Mouse (Mus musculus): ENCODE data around the gene Hdgfl2. TPM values are rescaled to one million over a fixed set of nuclear protein-coding genes. Genes with fewer than 3 reads are reported as not detected.
"Not testable (repeated sequence)": the region's sequence is repeated elsewhere in the genome, so short reads cannot be mapped to it uniquely, and the experiment has no call there.

Hdgfl2 gene
- total and polyA plus RNA-seq, 3 experiments = 35.3 to 93.6 (median 68.9) TPM

DNA sequence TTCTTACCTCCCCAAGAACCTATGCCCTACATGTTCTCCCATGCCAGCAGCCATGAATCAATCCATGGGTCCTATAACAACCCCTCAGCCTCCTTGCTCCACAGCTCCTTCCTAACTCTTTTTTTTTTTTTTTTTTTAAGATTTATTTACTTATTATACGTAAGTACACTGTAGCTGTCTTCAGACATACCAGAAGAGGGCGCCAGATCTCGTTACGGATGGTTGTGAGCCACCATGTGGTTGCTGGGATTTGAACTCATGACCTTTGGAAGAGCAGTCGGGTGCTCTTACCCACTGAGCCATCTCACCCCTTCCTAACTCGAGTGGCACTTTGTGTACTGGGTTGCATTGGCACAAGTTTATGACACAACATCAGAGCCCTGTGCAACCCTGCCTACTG lies 13.7 kb upstream of the Hdgfl2 start:
- dilution Hi-C loops (cut with MboI; ENCODE audit: extremely low pct_ligation_motif_present, extremely low pct_unique_long_range_greater_than_20kb, low sequenced_read_pairs); H3K27ac ChIP-seq (ENCODE audit: insufficient read depth, low read depth); H3K4me3 ChIP-seq (replicated peaks in 1 of 3; ENCODE audit: low read depth in 2 of 3, low read length in 2 of 3, poor library complexity in 1 of 3); H3K4me1 ChIP-seq (ENCODE audit: control insufficient read depth in 1 of 2, insufficient read depth in 2 of 2); H3K9ac ChIP-seq (ENCODE audit: insufficient read depth, low read depth); H3K27me3 ChIP-seq (replicated peaks); DNase-seq (ENCODE audit: extremely low read depth); in situ Hi-C loops (cut with MboI; ENCODE audit: low pct_ligation_motif_present, low pct_unique_long_range_greater_than_20kb, low sequenced_read_pairs); H3K79me2 ChIP-seq (replicated peaks; ENCODE audit: control insufficient read depth, extremely low read depth, insufficient read depth, poor library complexity, severe bottlenecking); H3K4me2 ChIP-seq (ENCODE audit: insufficient read depth, low read depth, poor library complexity, severe bottlenecking); H3K9me3 ChIP-seq (replicated peaks; ENCODE audit: low read length): not testable (repeated sequence)
- H3K36me3 ChIP-seq (replicated peaks in 1 of 2; ENCODE audit: control insufficient read depth in 1 of 2, insufficient read depth in 1 of 2, low read length in 1 of 2) = peaks cover 93 to 97% of the 10 kb centered on the region in 2 experiments
- 0 out of 4 replicates have a peak, but pooled peaks of 1 of the 2 experiments have one; percentile 14 for TF ChIP-seq CTCF (conservative IDR thresholded peaks at IDR 0.05 in 1 of 2, IDR thresholded peaks at IDR 0.05 in 1 of 2; ENCODE audit: low read depth in 2 of 2, low read length in 2 of 2)

DNA sequence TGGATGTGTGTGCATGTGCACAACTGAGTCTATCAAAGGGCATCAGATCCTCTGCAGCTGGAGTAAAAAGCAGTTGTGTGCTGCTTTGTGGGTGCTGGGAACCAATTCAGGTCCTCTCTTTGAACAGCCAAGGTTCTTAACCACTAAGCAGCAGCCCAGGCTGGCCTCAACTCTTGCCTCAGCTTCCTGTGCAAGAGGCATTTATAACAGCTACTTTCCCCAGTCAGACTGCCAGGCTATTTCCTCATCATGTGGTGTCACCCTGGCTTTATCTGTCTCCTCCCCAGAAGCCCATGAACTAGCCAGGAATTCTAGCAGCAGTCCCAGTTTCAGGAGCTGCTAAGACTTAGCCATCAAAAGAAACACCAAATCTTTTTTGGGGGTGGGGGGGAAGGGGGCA lies 13.0 kb upstream of the Hdgfl2 start:
- Histone ChIP-seq H3K4me3 (replicated peaks in 1 of 3; ENCODE audit: low read depth in 2 of 3, low read length in 2 of 3, poor library complexity in 1 of 3) (no peak overlapping the region), H3K79me2 (replicated peaks; ENCODE audit: control insufficient read depth, extremely low read depth, insufficient read depth, poor library complexity, severe bottlenecking) (no peaks in the 10 kb centered on the region), H3K27me3 (replicated peaks) (no peaks in the 10 kb centered on the region), H3K9me3 (replicated peaks; ENCODE audit: low read length) (no peaks in the 10 kb centered on the region), H3K36me3 (replicated peaks in 1 of 2; ENCODE audit: control insufficient read depth in 1 of 2, insufficient read depth in 1 of 2, low read length in 1 of 2) (peaks cover 94 to 97% of the 10 kb centered on the region in 2 experiments), H3K4me1 (ENCODE audit: control insufficient read depth in 1 of 2, insufficient read depth in 2 of 2) (peaks cover 2 to 13% of the 10 kb centered on the region in 2 experiments; a peak in 2 of 4 replicates), H3K4me2 (ENCODE audit: insufficient read depth, low read depth, poor library complexity, severe bottlenecking) (no peak overlapping the region), H3K9ac (ENCODE audit: insufficient read depth, low read depth) (no peak overlapping the region), H3K27ac (ENCODE audit: insufficient read depth, low read depth) (no peak overlapping the region)
- DNase-seq (ENCODE audit: extremely low read depth) = no peak
- TF ChIP-seq KAT2A (IDR thresholded peaks at IDR 0.05; ENCODE audit: insufficient replicate concordance, low read length) = no peak
- no peak for TF ChIP-seq NELFE (IDR thresholded peaks at IDR 0.05; ENCODE audit: low read depth, low read length)
- TF ChIP-seq MXI1 (IDR thresholded peaks at IDR 0.05; ENCODE audit: low read depth, low read length) = no peak
- no peak for TF ChIP-seq CHD2 (IDR thresholded peaks at IDR 0.05; ENCODE audit: low read length)
- no peak for TF ChIP-seq ETS1 (conservative IDR thresholded peaks at IDR 0.05; ENCODE audit: low read depth, low read length)
- no peak for TF ChIP-seq ZKSCAN1 (IDR thresholded peaks at IDR 0.05; ENCODE audit: borderline replicate concordance, low read depth, low read length)
- TF ChIP-seq JUND (conservative IDR thresholded peaks at IDR 0.05; ENCODE audit: low read depth, low read length) = no peak
- no peak for TF ChIP-seq HCFC1 (IDR thresholded peaks at IDR 0.05; ENCODE audit: low read depth, low read length)
- TF ChIP-seq USF2 (conservative IDR thresholded peaks at IDR 0.05; ENCODE audit: low read depth, low read length) = no peak
- TF ChIP-seq ZNF384 (IDR thresholded peaks at IDR 0.05; ENCODE audit: low read depth, low read length) = no peak
- TF ChIP-seq NRF1 (IDR thresholded peaks at IDR 0.05; ENCODE audit: low read depth, low read length) = no peak
- TF ChIP-seq CTCF (conservative IDR thresholded peaks at IDR 0.05 in 1 of 2, IDR thresholded peaks at IDR 0.05 in 1 of 2; ENCODE audit: low read depth in 2 of 2, low read length in 2 of 2) = no peak
- no peak for TF ChIP-seq GABPA (IDR thresholded peaks at IDR 0.05; ENCODE audit: insufficient replicate concordance, low read depth, low read length)
- TF ChIP-seq MAZ (IDR thresholded peaks at IDR 0.05; ENCODE audit: low read depth, low read length) = no peak
- TF ChIP-seq MAFK (IDR thresholded peaks at IDR 0.05; ENCODE audit: insufficient replicate concordance, low read length) = no peak
- no peak for TF ChIP-seq RAD21 (IDR thresholded peaks at IDR 0.05; ENCODE audit: low read depth, low read length)
- no peak for TF ChIP-seq ELF1 (IDR thresholded peaks at IDR 0.05; ENCODE audit: low read depth, low read length)
- dilution Hi-C loops (cut with MboI; ENCODE audit: extremely low pct_ligation_motif_present, extremely low pct_unique_long_range_greater_than_20kb, low sequenced_read_pairs) = no loop called here
- in situ Hi-C loops (cut with MboI; ENCODE audit: low pct_ligation_motif_present, low pct_unique_long_range_greater_than_20kb, low sequenced_read_pairs) = no loop called here
